Mouse (Mus musculus): ENCODE results near the gene Eif4e. TPM values are rescaled to one million over a fixed set of nuclear protein-coding genes. Genes with fewer than 3 reads are reported as not detected.

Eif4e gene
- total and polyA plus RNA-seq, 2 experiments from 2014 or later: 42.1 to 172 TPM

DNA sequence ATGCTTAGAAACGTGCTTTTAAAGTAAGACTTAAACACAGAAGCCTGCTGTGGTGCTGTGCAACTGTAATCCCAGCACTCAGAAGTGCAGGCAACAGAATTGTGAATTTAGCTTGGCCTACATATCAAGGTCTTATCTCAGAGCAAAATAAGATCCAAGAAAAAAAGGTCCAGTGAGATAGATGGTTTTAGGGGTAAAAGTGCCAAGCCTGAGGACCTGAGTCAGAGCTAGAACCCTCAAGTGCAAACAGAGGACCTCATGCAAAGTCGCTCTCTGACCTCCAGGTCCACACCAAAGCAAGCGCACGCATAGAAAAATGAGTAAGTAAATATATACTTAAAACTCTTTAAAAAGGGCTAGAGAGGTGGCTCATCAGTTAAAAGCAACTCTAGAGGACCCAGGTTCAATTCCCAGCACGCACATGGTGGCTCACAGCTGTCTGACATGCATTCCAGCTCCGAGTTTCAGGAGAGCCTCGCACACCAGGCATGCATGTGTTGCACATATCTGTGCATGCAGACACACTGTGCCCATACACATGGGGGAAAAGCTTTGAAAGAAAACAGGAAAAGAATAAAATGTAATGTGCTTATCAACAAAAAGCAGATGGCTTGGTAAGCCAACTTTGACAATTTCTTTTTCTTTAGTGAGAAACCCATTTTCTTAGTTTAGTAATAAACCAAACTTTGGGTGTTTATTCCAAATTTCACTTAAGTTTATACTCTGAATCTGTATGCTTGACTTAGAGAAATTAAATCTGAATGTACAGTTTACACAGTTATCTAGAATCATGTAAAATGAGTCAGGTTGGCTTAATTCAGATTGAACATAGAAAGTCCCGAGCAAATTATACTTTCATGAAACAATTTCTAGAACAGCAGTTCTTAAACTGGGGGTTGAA lies 4.8 kb downstream of the Eif4e start:
- Histone ChIP-seq H3K4me3 (ENCODE audit: low read depth, low read length) (no peak overlapping the region), H3K27me3 (ENCODE audit: control insufficient read depth, insufficient read depth, low read length) (no peaks in the 10 kb centered on the region), H3K9me3 (replicated peaks; ENCODE audit: control insufficient read depth, low read length) (no peaks in the 10 kb centered on the region), H3K4me1 (ENCODE audit: control insufficient read depth, insufficient read depth) (peaks cover 22% of the 10 kb centered on the region), H3K36me3 (replicated peaks; ENCODE audit: control insufficient read depth, insufficient read depth, low read length) (no peaks in the 10 kb centered on the region), H3K9ac (replicated peaks; ENCODE audit: low read depth, low read length) (no peak overlapping the region), H3K27ac (ENCODE audit: low read depth) (no peak overlapping the region), H3K4me2 (ENCODE audit: low read depth, low read length) (no peak overlapping the region)
- TF ChIP-seq EP300 (IDR thresholded peaks at IDR 0.05; ENCODE audit: low read depth): no peak
- no peak for TF ChIP-seq CTCF (IDR thresholded peaks at IDR 0.05; ENCODE audit: low read depth)
- DNase-seq (ENCODE audit: low spot score) (no peak), ATAC-seq (ENCODE audit: insufficient read depth, low read depth) (no peak)
- WGBS: 76% methylated on average over 8 of the region's 8 CpGs

GRCm38 (mm10) chr3:138531479-138532181 lies 5.7 kb downstream of the Eif4e start:
- 58% methylated on average over 12 of the region's 12 CpGs for WGBS
- no peak for DNase-seq (ENCODE audit: low spot score)
- no peak for ATAC-seq (ENCODE audit: insufficient read depth, low read depth)

DNA sequence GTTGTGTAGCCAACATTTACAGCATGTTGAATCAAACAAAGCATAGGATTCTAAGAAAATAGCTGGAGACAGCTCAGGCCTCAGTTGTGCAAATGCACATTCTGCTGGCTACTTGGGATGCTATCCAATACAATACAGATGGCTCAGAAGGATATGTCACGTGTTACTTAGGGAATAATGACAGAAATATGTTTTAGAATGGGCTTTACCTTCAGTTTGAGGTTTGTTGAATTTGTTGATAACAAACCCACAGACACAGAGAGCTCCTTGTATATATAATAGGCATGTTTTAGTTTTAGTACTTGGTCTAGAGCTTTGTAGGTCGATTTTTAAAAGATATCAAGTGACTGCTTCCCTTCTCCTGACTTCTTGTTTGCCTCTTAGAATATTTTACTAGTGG lies 6.8 kb downstream of the Eif4e start:
- no peak for TF ChIP-seq EP300 (IDR thresholded peaks at IDR 0.05; ENCODE audit: low read depth)
- TF ChIP-seq CTCF (IDR thresholded peaks at IDR 0.05; ENCODE audit: low read depth): no peak
- H3K27ac ChIP-seq (ENCODE audit: low read depth): no peak overlapping the region
- H3K4me2 ChIP-seq (ENCODE audit: low read depth, low read length): no peak overlapping the region
- H3K27me3 ChIP-seq (ENCODE audit: control insufficient read depth, insufficient read depth, low read length): no peaks in the 10 kb centered on the region
- 59% methylated on average over 2 of the region's 2 CpGs for WGBS
- no peak for DNase-seq (ENCODE audit: low spot score)
- no peaks in the 10 kb centered on the region for H3K9me3 ChIP-seq (replicated peaks; ENCODE audit: control insufficient read depth, low read length)
- H3K4me1 ChIP-seq (ENCODE audit: control insufficient read depth, insufficient read depth): peaks cover 18% of the 10 kb centered on the region
- H3K36me3 ChIP-seq (replicated peaks; ENCODE audit: control insufficient read depth, insufficient read depth, low read length): no peaks in the 10 kb centered on the region
- H3K9ac ChIP-seq (replicated peaks; ENCODE audit: low read depth, low read length): no peak overlapping the region
- H3K4me3 ChIP-seq (ENCODE audit: low read depth, low read length): no peak overlapping the region
- no peak for ATAC-seq (ENCODE audit: insufficient read depth, low read depth)

More at GRCm38 (mm10) chr3:138531479-138532181, 5.7 kb downstream of the Eif4e start:
- TF ChIP-seq CTCF (IDR thresholded peaks at IDR 0.05; ENCODE audit: low read depth) (no peak), EP300 (IDR thresholded peaks at IDR 0.05; ENCODE audit: low read depth) (no peak)
- Histone ChIP-seq H3K4me2 (ENCODE audit: low read depth, low read length) (no peak overlapping the region), H3K27ac (ENCODE audit: low read depth) (no peak overlapping the region), H3K36me3 (replicated peaks; ENCODE audit: control insufficient read depth, insufficient read depth, low read length) (no peaks in the 10 kb centered on the region), H3K4me3 (ENCODE audit: low read depth, low read length) (no peak overlapping the region), H3K4me1 (ENCODE audit: control insufficient read depth, insufficient read depth) (peaks cover 18% of the 10 kb centered on the region), H3K9ac (replicated peaks; ENCODE audit: low read depth, low read length) (no peak overlapping the region), H3K9me3 (replicated peaks; ENCODE audit: control insufficient read depth, low read length) (no peaks in the 10 kb centered on the region), H3K27me3 (ENCODE audit: control insufficient read depth, insufficient read depth, low read length) (no peaks in the 10 kb centered on the region)

GRCm38 (mm10) chr3:138536031-138536430 lies 10.1 kb downstream of the Eif4e start:
- DNase-seq (ENCODE audit: low spot score) (no peak), ATAC-seq (ENCODE audit: insufficient read depth, low read depth) (no peak)
- H3K27me3 ChIP-seq (ENCODE audit: control insufficient read depth, insufficient read depth, low read length): no peaks in the 10 kb centered on the region
- H3K4me3 ChIP-seq (ENCODE audit: low read depth, low read length): no peak overlapping the region
- H3K4me1 ChIP-seq (ENCODE audit: control insufficient read depth, insufficient read depth): peaks cover 9% of the 10 kb centered on the region; the same call in 1 of the 2 replicates
- 88% methylated on average over 2 of the region's 2 CpGs for WGBS
- H3K36me3 ChIP-seq (replicated peaks; ENCODE audit: control insufficient read depth, insufficient read depth, low read length): no peaks in the 10 kb centered on the region
- H3K4me2 ChIP-seq (ENCODE audit: low read depth, low read length): no peak overlapping the region
- H3K9me3 ChIP-seq (replicated peaks; ENCODE audit: control insufficient read depth, low read length): no peaks in the 10 kb centered on the region
- H3K27ac ChIP-seq (ENCODE audit: low read depth): no peak overlapping the region
- TF ChIP-seq EP300 (IDR thresholded peaks at IDR 0.05; ENCODE audit: low read depth) (no peak), CTCF (IDR thresholded peaks at IDR 0.05; ENCODE audit: low read depth) (no peak)
- H3K9ac ChIP-seq (replicated peaks; ENCODE audit: low read depth, low read length): no peak overlapping the region

DNA sequence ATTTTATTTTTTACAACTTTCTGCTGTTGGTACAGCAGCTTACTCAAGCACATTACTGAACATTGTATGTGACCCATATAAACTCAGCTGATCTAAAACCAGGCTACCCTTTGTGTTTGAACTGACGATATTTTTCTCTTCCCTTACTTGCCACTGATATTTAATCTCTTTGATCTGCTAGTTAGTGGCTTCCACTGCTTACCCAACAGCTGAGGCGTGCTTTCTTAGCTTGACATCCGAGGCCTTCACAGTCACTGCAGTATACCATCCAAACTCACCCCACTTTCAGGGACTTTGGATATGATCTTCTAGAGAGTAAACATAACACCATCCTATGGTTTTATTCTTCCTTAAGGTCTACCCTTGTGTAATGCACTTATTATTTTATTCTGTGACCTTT lies 16.6 kb downstream of the Eif4e start:
- no peaks in the 10 kb centered on the region for H3K27me3 ChIP-seq (ENCODE audit: control insufficient read depth, insufficient read depth, low read length)
- no peak for DNase-seq (ENCODE audit: low spot score)
- 52% methylated on average over 3 of the region's 3 CpGs for WGBS
- no peak overlapping the region for H3K27ac ChIP-seq (ENCODE audit: low read depth)
- no peak overlapping the region for H3K4me2 ChIP-seq (ENCODE audit: low read depth, low read length)
- H3K4me1 ChIP-seq (ENCODE audit: control insufficient read depth, insufficient read depth): peaks cover 14% of the 10 kb centered on the region
- ATAC-seq (ENCODE audit: insufficient read depth, low read depth): no peak
- no peaks in the 10 kb centered on the region for H3K36me3 ChIP-seq (replicated peaks; ENCODE audit: control insufficient read depth, insufficient read depth, low read length)
- no peaks in the 10 kb centered on the region for H3K9me3 ChIP-seq (replicated peaks; ENCODE audit: control insufficient read depth, low read length)
- H3K9ac ChIP-seq (replicated peaks; ENCODE audit: low read depth, low read length): no peak overlapping the region
- TF ChIP-seq EP300 (IDR thresholded peaks at IDR 0.05; ENCODE audit: low read depth) (no peak), CTCF (IDR thresholded peaks at IDR 0.05; ENCODE audit: low read depth) (no peak)
- H3K4me3 ChIP-seq (ENCODE audit: low read depth, low read length): no peak overlapping the region
